ENCODE assay signal across 19 mouse cellular contexts in the genomic region with DNA sequence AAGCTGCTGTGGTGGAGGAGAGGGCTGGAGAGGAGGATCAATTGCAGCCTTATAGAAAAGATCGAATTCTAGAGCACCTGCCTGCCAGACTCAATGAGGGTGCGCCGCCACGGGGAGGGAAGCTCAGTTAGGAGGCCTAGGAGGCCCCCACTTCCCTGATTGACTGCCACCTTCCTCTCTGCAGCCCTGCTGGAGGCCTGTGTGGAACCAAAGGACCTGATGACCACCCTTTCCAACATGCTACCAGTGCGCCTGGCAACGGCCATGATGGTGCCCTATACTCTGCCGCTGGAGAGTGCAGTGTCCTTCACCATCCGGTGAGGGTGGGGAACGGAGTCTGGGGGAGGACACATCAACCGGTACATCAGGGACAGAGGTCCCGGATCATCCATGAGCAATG. TPM values are rescaled to one million over a fixed set of nuclear protein-coding genes. Genes with fewer than 3 reads are reported as not detected.
DNase-seq lines count a peak whose midpoint lies in the region; ATAC-seq and TF ChIP-seq lines count a peak whose summit lies in the region.
"Had no signal": no experiment of that assay in that cellular context is flagged by ENCODE, and none has a peak within 500 bp of the region (broad histone marks: within the 10 kb centered on the region; RNA-seq: fewer than 3 reads in every experiment).

No protein-coding gene starts in this region.

- peaks cover 5% of the 10 kb centered on the region; the same call in 1 of the 2 replicates for H3K36me3 ChIP-seq in heart, adult 2 months (ENCODE audit: control insufficient read depth, insufficient read depth, low read length)
- H3K36me3 ChIP-seq in heart, embryonic 12.5 days, result peaks cover 20% of the 10 kb centered on the region

- 85% methylated on average over 11 of the region's 11 CpGs for WGBS in heart, adult 2 months
- 90% methylated on average over 11 of the region's 11 CpGs for WGBS in heart, embryonic 12.5 days

- H3K4me2 ChIP-seq in heart, embryonic 12.5 days, result no peak overlapping the region
- H3K4me2 ChIP-seq: forebrain, embryonic 13.5 days; heart, embryonic 11.5 days; hindbrain, embryonic 15.5 days; limb, embryonic 13.5 days; liver, embryonic 11.5 days; lung, embryonic 15.5 days; midbrain, embryonic 12.5 days; neural tube, embryonic 13.5 days had no signal

- H3K9ac ChIP-seq in heart, adult 2 months (ENCODE audit: low read depth, low read length), result no peak overlapping the region
- H3K9ac ChIP-seq in heart, embryonic 12.5 days, result no peak overlapping the region
- H3K9ac ChIP-seq: forebrain, embryonic 13.5 days; hindbrain, embryonic 15.5 days; limb, embryonic 13.5 days; lung, embryonic 15.5 days; midbrain, embryonic 12.5 days had no signal

- peak; percentile 35; the same call in 1 of the 2 replicates for TF ChIP-seq CTCF in heart, adult 2 months (IDR thresholded peaks at IDR 0.05)

- H3K4me1 ChIP-seq in heart, adult 2 months (ENCODE audit: control insufficient read depth, insufficient read depth, low read length), result peaks cover 26% of the 10 kb centered on the region
- peaks cover 38% of the 10 kb centered on the region for H3K4me1 ChIP-seq in heart, embryonic 12.5 days (replicated peaks)

- H3K27me3 ChIP-seq in heart, adult 2 months (ENCODE audit: control insufficient read depth, insufficient read depth, low read length), result no peaks in the 10 kb centered on the region
- H3K27me3 ChIP-seq in heart, embryonic 12.5 days (replicated peaks), result peaks cover 42% of the 10 kb centered on the region

- H3K9me3 ChIP-seq in heart, embryonic 12.5 days (replicated peaks), result no peaks in the 10 kb centered on the region
- H3K9me3 ChIP-seq: forebrain, embryonic 13.5 days; hindbrain, embryonic 10.5 days; hindbrain, embryonic 15.5 days; limb, embryonic 13.5 days; lung, embryonic 15.5 days; midbrain, embryonic 12.5 days; neural tube, embryonic 13.5 days had no signal

- ATAC-seq in heart, embryonic 12.5 days (ENCODE audit: insufficient number of reproducible peaks, low FRiP score), result no peak
- ATAC-seq: activated CD4-positive, CD25-positive, alpha-beta regulatory T cell, adult 4 months; forebrain, embryonic 13.5 days; inflammation-experienced regulatory T-cells, adult 6 months had no signal

- TF ChIP-seq EP300 in heart, adult 2 months (IDR thresholded peaks at IDR 0.05; ENCODE audit: insufficient read depth, low read depth, low read length), result no peak

- H3K4me3 ChIP-seq in heart, adult 2 months, result no peak overlapping the region
- H3K4me3 ChIP-seq in heart, embryonic 12.5 days, result no peak overlapping the region
- H3K4me3 ChIP-seq: forebrain, embryonic 13.5 days; hindbrain, embryonic 10.5 days; hindbrain, embryonic 15.5 days; left cerebral cortex, adult 2 months; limb, embryonic 13.5 days; lung, embryonic 15.5 days; midbrain, embryonic 12.5 days; myocyte; neural tube, embryonic 13.5 days had no signal

- intact Hi-C loops in heart, adult 2 months (cut with DNase I), result no loop called here

- TF ChIP-seq POLR2A in heart, adult 2 months (IDR thresholded peaks at IDR 0.05; ENCODE audit: insufficient read depth, low read depth, low read length), result no peak

- H3K79me2 ChIP-seq in heart, adult 2 months (replicated peaks; ENCODE audit: control insufficient read depth, insufficient read depth, low read length), result no peaks in the 10 kb centered on the region

- peak; percentile 54 for DNase-seq in cerebellum, adult 8-10 months
- DNase-seq in cerebellum, adult 11-12 months, result no peak
- peak in 1 of 2 experiments; percentile 14 for DNase-seq in heart, adult 2 months
- peak; percentile 45 for DNase-seq in testis, postnatal 10 days (ENCODE audit: low spot score)
- DNase-seq in testis, postnatal 14 days (ENCODE audit: low spot score), result no peak

- peak overlapping the region; percentile 9 for H3K27ac ChIP-seq in heart, adult 2 months
- H3K27ac ChIP-seq in heart, embryonic 12.5 days (ENCODE audit: poor library complexity, severe bottlenecking), result no peak overlapping the region
- H3K27ac ChIP-seq: forebrain, embryonic 13.5 days; hindbrain, embryonic 10.5 days; hindbrain, embryonic 15.5 days; left cerebral cortex, adult 2 months; limb, embryonic 13.5 days; lung, embryonic 15.5 days; midbrain, embryonic 12.5 days; neural tube, embryonic 13.5 days had no signal

RNA-seq across cellular contexts. Expression of gene Cracr2b, which starts 2.2 kb away (rescaled TPM):
- total RNA-seq in heart, adult 2 months (2021), result 10 to 100 TPM; 15.4 to 19.4 TPM
- 23.8 and 35.0 TPM in 2 replicates for polyA plus RNA-seq in heart, adult 2 months (2012; rRNA removed)
- 16.6 and 17.5 TPM in 2 replicates for polyA plus RNA-seq in heart, embryonic 12.5 days (2016; fragmentation: Nextera tagmentation; extraction: Ambion mirVana)
- polyA plus RNA-seq: activated CD4-positive, CD25-positive, alpha-beta regulatory T cell, adult 4 months; inflammation-experienced regulatory T-cells, adult 6 months had no signal

RNA-seq across cellular contexts. Expression of gene Pnpla2, which starts 3.7 kb away (rescaled TPM):
- total RNA-seq in heart, adult 2 months (2021), result 100 to 1,000 TPM; 398 to 572 TPM
- polyA plus RNA-seq in heart, adult 2 months (2012; rRNA removed), result 597 and 669 TPM in 2 replicates
- 42.3 and 43.3 TPM in 2 replicates for polyA plus RNA-seq in heart, embryonic 12.5 days (2016; fragmentation: Nextera tagmentation; extraction: Ambion mirVana)

RNA-seq across cellular contexts. Expression of gene Cd151, which starts 8.5 kb away (rescaled TPM):
- 100 to 1,000 TPM; 272 to 334 TPM for total RNA-seq in heart, adult 2 months (2021)
- polyA plus RNA-seq in heart, adult 2 months (2012; rRNA removed), result 395 and 491 TPM in 2 replicates
- polyA plus RNA-seq in heart, embryonic 12.5 days (2016; fragmentation: Nextera tagmentation; extraction: Ambion mirVana), result 27.4 and 30.6 TPM in 2 replicates

RNA-seq across cellular contexts. Expression of gene Rplp2, which starts 11.5 kb away (rescaled TPM):
- total RNA-seq in heart, adult 2 months (2021), result 100 to 1,000 TPM; 848 to 928 TPM
- 404 and 421 TPM in 2 replicates for polyA plus RNA-seq in heart, adult 2 months (2012; rRNA removed)
- polyA plus RNA-seq in heart, embryonic 12.5 days (2016; fragmentation: Nextera tagmentation; extraction: Ambion mirVana), result 867 and 941 TPM in 2 replicates

RNA-seq across cellular contexts. Expression of gene Pidd1, which starts 14.8 kb away (rescaled TPM):
- total RNA-seq in heart, adult 2 months (2021), result under 1 TPM; 0.37 to 0.70 TPM
- 1.8 and 2.0 TPM in 2 replicates for polyA plus RNA-seq in heart, adult 2 months (2012; rRNA removed)
- 12.0 and 14.3 TPM in 2 replicates for polyA plus RNA-seq in heart, embryonic 12.5 days (2016; fragmentation: Nextera tagmentation; extraction: Ambion mirVana)

Comparison
In these comparisons a context has a peak if more than half of its experiments do, and no peak if none do; other contexts are left out.
1. DNase-seq: peak in cerebellum, adult 8-10 months (single experiment) and testis, postnatal 10 days (single experiment); none in cerebellum, adult 11-12 months (single experiment) and testis, postnatal 14 days (single experiment).
2. RNA of gene Pnpla2, which starts 3.7 kb away (polyA plus RNA-seq): 597 to 669 TPM in heart, adult 2 months; 42.3 to 43.3 TPM in heart, embryonic 12.5 days; every median in the first group is over 10 times any median in the second.
3. RNA of gene Cd151, which starts 8.5 kb away (polyA plus RNA-seq): 395 to 491 TPM in heart, adult 2 months; 27.4 to 30.6 TPM in heart, embryonic 12.5 days; every median in the first group is over 10 times any median in the second.